Mouse (Mus musculus) megakaryocyte, embryonic 14.5 days (primary cell): ENCODE measurements around the gene Upk3b. TPM values are rescaled to one million over a fixed set of nuclear protein-coding genes. Genes with fewer than 3 reads are reported as not detected.
"Not testable (repeated sequence)": the region's sequence is repeated elsewhere in the genome, so short reads cannot be mapped to it uniquely, and the experiment has no call there.

ENCODE experiments used
- H3K27me3 ChIP-seq: replicated peaks from 2 replicates; pipeline ENCODE3; 2012; ENCODE audit warnings: inconsistent platforms
- H3K36me3 ChIP-seq: replicated peaks from 2 replicates; pipeline ENCODE3; 2012; ENCODE audit warnings: low read length, inconsistent platforms, mixed read lengths
- H3K4me1 ChIP-seq: 2 replicates; pipeline ENCODE4 v1.6.1; 2012; ENCODE audit warnings: inconsistent platforms
- H3K4me3 ChIP-seq: replicated peaks from 2 replicates; pipeline ENCODE3; 2012; ENCODE audit warnings: moderate library complexity, mild to moderate bottlenecking, inconsistent platforms
- H3K9me3 ChIP-seq: 2 replicates; pipeline ENCODE4 v1.6.1; 2012; ENCODE audit warnings: inconsistent platforms
- FLI1 ChIP-seq: IDR thresholded peaks from 2 replicates; pipeline ENCODE4 v1.6.1; 2012; ENCODE audit warnings: low read length, inconsistent platforms, mixed read lengths
- GATA1 ChIP-seq: IDR thresholded peaks from 3 replicates; pipeline ENCODE4 v1.6.1; 2012; ENCODE audit warnings: mixed read lengths, low read length, inconsistent platforms, borderline replicate concordance
- polyA plus RNA-seq: library from polyadenylated mRNA; stranded (reverse); fragments of >175 nt; gene quantifications from 2 replicates; pipeline ENCODE4 v1.2.3, GENCODE M21; 2012; ENCODE audit warnings: low replicate concordance; ENCODE audit not compliant: insufficient read depth

Gene Upk3b
- polyA plus RNA-seq, 1 experiment: 0.06 TPM

GRCm38 (mm10) chr5:136049926-136050325, 11.6 kb downstream of the Upk3b start:
- peaks cover 16% of the 10 kb centered on the region for H3K4me1 ChIP-seq
- peaks cover 35% of the 10 kb centered on the region for H3K27me3 ChIP-seq
- no peaks in the 10 kb centered on the region for H3K36me3 ChIP-seq
- peaks cover 4% of the 10 kb centered on the region; the same call in 1 of the 2 replicates for H3K9me3 ChIP-seq
- no peak overlapping the region for H3K4me3 ChIP-seq
- TF ChIP-seq GATA1 (no peak), FLI1 (no peak)

- Histone ChIP-seq H3K36me3 (no peaks in the 10 kb centered on the region), H3K4me1 (peaks cover 8% of the 10 kb centered on the region; the same call in 1 of the 2 replicates), H3K27me3 (peaks cover 38% of the 10 kb centered on the region), H3K9me3 (peaks cover 4% of the 10 kb centered on the region; the same call in 1 of the 2 replicates), H3K4me3 (no peak overlapping the region)
- no peak for TF ChIP-seq FLI1
- no peak for TF ChIP-seq GATA1
These were observed 13.2 kb downstream of the Upk3b start for GRCm38 (mm10) chr5:136051231-136052085.

GRCm38 (mm10) chr5:136052861-136053655, 14.8 kb downstream of the Upk3b start:
- peaks cover 4% of the 10 kb centered on the region; the same call in 1 of the 2 replicates for H3K9me3 ChIP-seq
- H3K27me3 ChIP-seq: peaks cover 46% of the 10 kb centered on the region
- no peaks in the 10 kb centered on the region for H3K36me3 ChIP-seq
- H3K4me1 ChIP-seq: peaks cover 8% of the 10 kb centered on the region; the same call in 1 of the 2 replicates
- no peak for TF ChIP-seq GATA1
- TF ChIP-seq FLI1: no peak
- no peak overlapping the region for H3K4me3 ChIP-seq

GRCm38 (mm10) chr5:136054301-136055077, 16.2 kb downstream of the Upk3b start, which contains the start of gene Upk3bl:
Gene Upk3bl (plus strand): TSS chr5:136054492.
- H3K36me3 ChIP-seq: no peaks in the 10 kb centered on the region
- no peak within 1 kb of the TSS for H3K4me3 ChIP-seq
- TF ChIP-seq GATA1: no peak
- TF ChIP-seq FLI1: no peak
- peaks cover 8% of the 10 kb centered on the region; the same call in 1 of the 2 replicates for H3K4me1 ChIP-seq
- peaks cover 51% of the 10 kb centered on the region for H3K27me3 ChIP-seq
- H3K9me3 ChIP-seq: no peaks in the 10 kb centered on the region

GRCm38 (mm10) chr5:136056062-136056461, 17.8 kb downstream of the Upk3b start:
- Histone ChIP-seq H3K4me1 (peaks cover 12% of the 10 kb centered on the region; the same call in 1 of the 2 replicates), H3K36me3 (no peaks in the 10 kb centered on the region), H3K27me3 (peaks cover 61% of the 10 kb centered on the region), H3K4me3 (no peak overlapping the region), H3K9me3 (no peaks in the 10 kb centered on the region)
- TF ChIP-seq GATA1 (no peak), FLI1 (no peak)

GRCm38 (mm10) chr5:136057085-136057484, 18.8 kb downstream of the Upk3b start:
- H3K4me3 ChIP-seq: no peak overlapping the region
- peaks cover 9% of the 10 kb centered on the region; the same call in 1 of the 2 replicates for H3K4me1 ChIP-seq
- TF ChIP-seq GATA1: no peak
- TF ChIP-seq FLI1: no peak
- peaks cover 55% of the 10 kb centered on the region for H3K27me3 ChIP-seq
- no peaks in the 10 kb centered on the region for H3K9me3 ChIP-seq
- H3K36me3 ChIP-seq: no peaks in the 10 kb centered on the region

- Histone ChIP-seq H3K27me3 (peaks cover 54% of the 10 kb centered on the region), H3K4me1 (peaks cover 9% of the 10 kb centered on the region; the same call in 1 of the 2 replicates), H3K9me3 (peaks cover 10% of the 10 kb centered on the region), H3K4me3 (peak overlapping the region; percentile 40), H3K36me3 (no peaks in the 10 kb centered on the region)
- TF ChIP-seq GATA1: no peak
- no peak for TF ChIP-seq FLI1
These were observed 23.3 kb downstream of the Upk3b start for GRCm38 (mm10) chr5:136061567-136061966.

GRCm38 (mm10) chr5:136063920-136064319, 25.6 kb downstream of the Upk3b start:
- H3K36me3 ChIP-seq: no peaks in the 10 kb centered on the region
- peaks cover 13% of the 10 kb centered on the region for H3K4me1 ChIP-seq
- H3K27me3 ChIP-seq: peaks cover 41% of the 10 kb centered on the region
- TF ChIP-seq FLI1: no peak
- TF ChIP-seq GATA1: no peak
- H3K9me3 ChIP-seq: peaks cover 10% of the 10 kb centered on the region
- no peak overlapping the region for H3K4me3 ChIP-seq

GRCm38 (mm10) chr5:136066404-136067148, 28.3 kb downstream of the Upk3b start:
- H3K27me3 ChIP-seq: peaks cover 28% of the 10 kb centered on the region
- not testable (repeated sequence) for H3K9me3 ChIP-seq, H3K4me3 ChIP-seq, H3K36me3 ChIP-seq
- H3K4me1 ChIP-seq: peaks cover 22% of the 10 kb centered on the region
